Mouse (Mus musculus) heart, adult 11 months (tissue): ENCODE data around the gene Spcs2.

Experiments used
- DNase-seq: peaks from one replicate; pipeline ENCODE4 v3.0.0; 2022

Gene Spcs2

DNA sequence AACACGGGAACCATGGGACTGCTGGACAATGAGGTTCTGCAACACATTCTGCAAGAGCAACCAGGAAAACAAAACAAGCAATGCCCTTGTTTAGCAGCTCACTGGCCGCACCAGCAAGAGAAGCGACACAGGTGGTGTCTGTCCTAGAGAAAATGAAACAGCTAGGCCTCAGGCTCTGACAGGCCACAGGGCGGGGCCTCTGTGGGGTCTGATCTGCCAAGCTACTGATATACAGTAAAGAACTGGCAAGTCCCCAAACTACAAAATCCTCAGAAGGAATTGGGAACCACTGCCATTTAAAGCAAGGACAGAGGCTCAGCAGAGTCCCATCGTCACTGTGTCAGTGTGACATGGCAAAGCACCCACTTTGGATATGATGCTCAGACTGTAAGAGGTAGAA is 40.8 kb downstream of the Spcs2 start:
- peak; percentile 86 for DNase-seq

GRCm38 (mm10) chr7:99821953-99822352 is 41.3 kb downstream of the Spcs2 start:
- DNase-seq, result peak; percentile 30

DNA sequence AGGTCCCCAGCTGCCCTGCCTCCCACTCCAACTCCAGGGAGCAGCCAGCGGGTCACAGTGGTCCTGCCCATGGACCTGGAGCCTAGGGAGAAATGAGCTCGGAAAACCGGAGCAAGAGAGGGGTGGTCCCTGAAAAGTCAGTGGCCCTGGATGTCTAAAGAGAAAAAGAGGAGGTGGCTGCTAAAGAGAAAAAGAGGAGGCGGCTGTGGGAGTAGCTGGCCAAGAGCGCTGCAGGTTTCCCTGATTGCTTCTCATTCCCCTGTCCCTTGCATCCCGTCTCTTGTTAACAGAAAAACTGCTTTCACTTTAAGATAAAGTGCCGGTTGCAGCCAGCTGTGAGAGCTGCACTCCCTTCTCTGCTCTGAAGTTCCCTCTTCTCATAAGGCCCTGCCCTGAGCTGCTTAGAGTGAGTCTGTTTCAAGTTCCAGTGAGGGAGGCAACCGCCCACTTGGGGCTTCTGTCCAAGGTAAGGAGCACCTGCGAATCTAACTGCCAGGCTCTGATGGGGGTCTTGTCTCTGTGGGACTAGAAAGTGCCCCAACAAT is 45.0 kb downstream of the Spcs2 start:
- DNase-seq, result peak; percentile 92

DNA sequence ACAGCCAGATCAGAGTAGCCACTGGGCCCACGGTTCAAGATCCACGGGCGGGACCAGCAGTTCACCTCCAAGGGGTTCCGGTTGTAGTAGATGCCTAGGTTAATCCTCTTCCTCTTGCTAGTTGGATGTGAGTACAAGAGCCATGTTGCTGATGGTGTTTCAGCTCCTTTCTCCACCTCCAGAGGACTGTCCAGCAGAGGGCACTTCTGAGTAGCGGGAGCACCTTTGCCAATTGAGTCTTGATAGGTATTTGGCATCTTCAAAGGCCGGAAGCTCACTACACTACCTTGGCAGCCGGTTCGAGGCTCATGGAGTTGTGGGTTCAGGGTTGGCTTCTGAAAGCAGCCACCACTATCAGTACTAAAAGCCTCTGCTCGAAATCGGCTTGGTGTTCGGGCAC is 49.9 kb downstream of the Spcs2 start:
- peak; percentile 88 for DNase-seq

GRCm38 (mm10) chr7:99811661-99812060 is 51.6 kb downstream of the Spcs2 start:
- peak; percentile 8 for DNase-seq

DNA sequence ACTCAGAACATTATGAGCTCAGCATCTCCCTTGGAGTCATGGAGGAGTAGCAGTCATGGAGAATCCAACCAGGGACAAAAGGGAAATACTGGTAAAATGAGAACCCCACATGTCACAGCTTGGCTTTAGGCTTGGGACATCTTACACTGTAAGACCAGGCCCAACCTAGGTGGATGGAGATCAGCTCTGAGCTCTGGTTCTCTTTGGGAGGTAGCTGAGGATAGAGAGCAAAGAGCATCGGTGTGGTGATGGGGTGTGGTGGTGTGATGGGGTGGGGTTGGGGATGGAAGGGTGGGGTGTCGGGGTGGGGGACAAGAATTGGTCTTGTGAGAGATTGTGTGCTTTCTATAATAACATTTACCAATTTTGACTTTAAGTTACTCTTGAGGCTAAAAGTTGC is 52.4 kb downstream of the Spcs2 start:
- peak; percentile 33 for DNase-seq

DNA sequence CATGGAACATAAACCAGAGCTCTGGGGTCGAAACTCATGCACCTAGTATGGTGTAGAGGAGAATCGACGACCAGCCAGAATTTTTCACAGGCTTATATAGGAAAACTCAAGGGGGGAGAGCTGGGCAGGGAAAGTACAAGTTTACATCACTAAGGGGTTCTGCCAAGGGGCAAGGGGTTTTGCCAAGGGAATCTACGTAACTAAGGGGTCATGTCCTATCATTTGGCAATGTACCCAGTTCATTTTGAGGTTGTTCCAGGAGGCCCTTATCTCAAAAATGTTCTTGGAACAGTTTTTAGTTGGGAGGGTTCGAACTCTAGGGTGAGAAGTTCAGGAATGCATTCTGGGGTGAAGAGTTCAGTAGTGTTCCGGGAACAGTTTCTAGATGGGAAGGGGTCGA is 56.2 kb downstream of the Spcs2 start:
- peak; percentile 87 for DNase-seq

DNA sequence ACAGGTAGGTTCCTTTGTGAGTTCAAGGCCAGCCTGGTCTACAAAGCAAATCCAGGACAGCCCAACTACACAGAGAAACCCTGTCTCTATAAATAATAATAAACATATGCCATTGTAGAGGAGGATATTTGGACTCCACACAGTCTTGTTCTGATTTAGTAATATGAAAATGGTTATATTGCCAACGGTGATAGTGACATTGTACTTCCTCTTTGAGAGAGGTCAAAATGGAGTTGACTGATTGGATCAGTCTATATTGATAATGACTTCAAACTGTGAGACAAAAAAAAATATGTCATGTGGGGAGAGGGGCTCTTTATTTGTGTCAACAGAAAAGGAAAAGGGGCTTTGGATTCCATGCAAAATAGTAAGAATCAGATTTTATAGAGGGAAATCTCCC is 57.9 kb downstream of the Spcs2 start:
- peak; percentile 16 for DNase-seq

- DNase-seq, result peak; percentile 49
These were observed 59.2 kb downstream of the Spcs2 start for GRCm38 (mm10) chr7:99804033-99804432.

DNA sequence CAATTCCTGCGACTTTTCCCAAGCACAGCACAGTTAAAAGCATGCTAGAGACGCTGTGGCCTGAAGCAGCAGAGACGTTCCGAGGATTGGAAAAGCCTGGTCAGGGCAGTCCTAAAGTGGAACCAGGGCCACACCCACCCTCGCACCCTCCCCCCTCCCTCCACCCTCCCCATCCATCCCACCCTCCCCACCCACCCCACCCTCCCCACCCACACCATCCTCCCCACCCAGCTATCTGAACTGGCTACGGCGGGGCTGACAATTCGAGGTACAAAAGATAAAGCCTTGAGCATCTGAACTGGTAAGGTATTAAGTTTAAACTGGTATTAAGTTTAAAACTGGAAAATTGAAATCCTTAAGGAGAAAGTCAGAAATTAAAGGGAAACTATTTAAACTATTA is 59.7 kb downstream of the Spcs2 start:
- peak; percentile 71 for DNase-seq

DNA sequence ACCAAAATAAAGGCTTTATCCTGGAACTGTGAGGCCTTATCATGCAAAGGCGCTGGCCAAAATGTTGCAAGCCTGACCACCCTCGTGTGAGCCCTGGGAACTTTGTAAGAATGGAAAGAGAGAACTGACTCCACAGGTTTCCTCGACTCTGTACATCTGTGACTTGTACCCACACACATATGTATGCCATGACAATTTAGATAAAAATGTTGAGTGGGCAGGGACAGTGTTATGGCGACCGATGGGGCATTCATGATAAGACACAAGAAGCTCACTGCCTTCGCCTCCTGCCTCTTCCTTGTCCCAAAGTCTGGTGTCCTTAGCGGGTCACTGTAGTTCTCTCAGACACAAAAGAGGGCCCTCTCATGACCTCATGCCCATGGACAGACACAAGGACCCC is 64.1 kb downstream of the Spcs2 start:
- peak; percentile 61 for DNase-seq

DNA sequence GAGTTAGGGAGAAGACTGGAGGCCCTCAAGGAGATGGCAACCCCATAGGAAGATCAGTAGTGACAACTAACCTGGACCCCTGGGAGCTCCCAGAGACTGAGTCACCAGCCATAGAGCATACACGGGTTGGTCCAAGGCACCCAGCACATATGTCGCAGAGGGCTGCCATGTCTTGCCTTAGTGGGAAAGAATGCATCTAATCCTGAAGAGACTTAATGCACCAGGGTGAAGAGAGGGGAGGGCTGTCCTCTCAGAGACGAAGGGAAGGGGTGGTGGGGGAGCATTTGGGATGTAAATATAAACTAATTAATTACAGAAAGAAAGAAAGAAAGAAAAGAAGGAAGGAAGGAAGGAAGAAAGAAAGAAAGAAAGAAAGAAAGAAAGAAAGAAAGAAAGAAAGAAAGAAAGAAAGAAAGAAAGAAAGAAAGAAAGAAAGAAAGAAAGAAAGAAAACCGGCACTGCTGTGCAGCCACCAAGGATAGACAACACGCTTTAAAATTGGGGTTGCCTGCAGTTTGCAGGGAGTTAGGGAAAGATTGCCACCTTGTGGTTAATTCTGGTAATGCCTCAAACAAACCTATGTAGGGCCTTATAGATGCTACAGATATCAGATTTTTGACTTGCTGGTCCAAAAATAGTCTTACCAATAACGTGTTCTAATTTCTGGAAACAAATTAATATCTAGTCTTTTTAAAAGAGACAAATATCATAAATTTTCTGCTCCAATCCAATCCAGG is 65.2 kb downstream of the Spcs2 start:
- peak; percentile 92 for DNase-seq

- peak; percentile 55 for DNase-seq
These were observed 66.0 kb downstream of the Spcs2 start for GRCm38 (mm10) chr7:99797261-99797660.

- peak; percentile 89 for DNase-seq
These were observed 66.8 kb downstream of the Spcs2 start for GRCm38 (mm10) chr7:99796471-99796870.

DNA sequence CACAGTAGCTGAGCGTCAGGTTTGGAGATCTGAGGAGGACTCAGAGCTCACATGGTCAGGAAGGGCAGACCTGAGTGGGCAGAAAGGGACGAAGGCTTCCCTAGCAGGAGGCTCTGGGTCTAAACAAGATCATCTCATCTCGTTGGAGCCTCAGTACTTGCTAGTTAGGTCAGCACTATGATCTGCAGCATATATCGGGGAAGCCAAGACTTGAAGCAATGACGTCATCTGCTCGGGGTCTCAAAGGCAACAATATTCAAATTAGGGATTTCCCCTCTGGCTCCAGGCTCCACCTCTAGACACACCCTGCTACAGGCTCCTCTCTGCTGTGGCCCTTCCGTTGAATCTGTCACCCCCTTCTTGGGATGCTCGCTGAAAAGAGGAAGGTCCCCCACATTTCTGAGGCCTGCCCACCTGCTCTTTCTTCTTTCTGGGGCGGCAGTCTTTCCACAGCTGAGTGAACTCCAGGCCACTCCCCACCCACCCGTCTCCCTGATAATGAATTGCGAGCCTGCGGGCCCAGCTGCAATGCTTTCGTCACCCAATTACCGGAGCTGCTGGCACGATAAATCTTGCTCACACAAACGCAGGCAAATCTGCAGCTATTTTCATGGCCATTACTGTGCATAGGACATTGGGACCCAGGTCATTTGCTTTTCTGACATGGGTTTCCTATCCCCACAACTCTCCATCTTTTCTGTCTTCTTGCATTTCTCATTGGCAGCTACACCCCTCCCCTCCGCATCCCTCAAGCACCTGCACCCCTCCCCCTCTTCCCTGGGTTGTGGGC is 67.9 kb downstream of the Spcs2 start:
- DNase-seq, result peak; percentile 92

DNA sequence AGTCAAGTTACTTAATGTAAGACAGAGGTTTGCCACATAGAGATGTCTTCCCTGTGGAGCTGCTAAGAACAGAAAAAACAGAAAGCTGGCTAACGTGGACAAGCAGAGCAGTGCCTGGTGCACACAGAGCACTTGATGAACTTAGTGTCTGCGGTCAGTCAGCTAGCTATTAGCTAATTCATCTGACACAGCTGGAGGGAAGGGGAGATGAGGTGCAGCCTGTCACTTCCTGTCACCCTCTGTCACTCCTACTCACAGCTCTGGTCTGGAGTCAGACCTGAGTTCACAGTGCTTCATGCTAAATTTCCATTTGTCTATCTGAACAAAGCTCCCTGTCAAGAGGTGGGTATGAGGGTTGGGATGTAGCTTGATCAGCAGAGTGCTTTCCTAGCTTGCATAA is 69.2 kb downstream of the Spcs2 start:
- peak; percentile 63 for DNase-seq

- DNase-seq, result no peak
These were observed 72.4 kb downstream of the Spcs2 start for GRCm38 (mm10) chr7:99790816-99791215.

DNA sequence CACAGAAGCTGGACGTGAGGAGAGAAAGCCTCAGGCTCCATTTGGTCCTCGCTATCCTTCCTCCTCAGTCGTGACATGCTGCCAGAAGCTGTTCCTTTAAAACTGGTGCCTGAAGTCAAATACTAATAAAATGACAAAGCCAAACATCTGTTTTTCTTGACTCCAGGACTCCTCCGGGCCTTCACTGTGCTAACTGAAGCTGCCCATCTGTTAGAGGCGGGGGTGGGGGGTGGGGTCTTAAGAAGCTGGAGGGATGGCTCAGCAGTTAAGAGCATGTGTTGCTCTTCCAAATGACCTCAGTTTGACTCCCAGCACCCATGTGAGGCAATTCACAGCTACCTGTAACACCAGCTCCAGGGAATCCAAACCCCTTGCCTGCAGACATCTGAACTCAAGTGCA is 74.7 kb downstream of the Spcs2 start:
- peak; percentile 90 for DNase-seq

DNA sequence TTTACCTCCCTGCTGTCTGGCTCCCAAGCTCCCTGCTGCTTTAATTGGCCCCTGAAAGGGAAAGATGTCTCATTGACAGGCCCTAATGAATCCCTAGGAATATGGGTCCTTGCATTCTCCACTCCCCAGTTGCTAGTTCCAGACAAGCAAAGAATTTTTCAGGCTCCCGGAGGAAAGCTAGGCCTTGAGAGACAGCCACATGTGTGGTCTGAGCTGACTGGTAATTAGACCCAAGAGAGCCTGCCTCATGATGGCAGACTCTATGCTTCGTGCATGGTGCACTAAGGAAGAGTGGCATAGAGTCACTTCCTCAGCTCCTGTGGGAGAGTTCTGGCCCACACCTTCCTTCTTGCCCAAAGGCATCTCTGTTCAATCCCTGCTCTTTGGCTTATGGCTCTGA is 75.3 kb downstream of the Spcs2 start:
- no peak for DNase-seq
